Comparison of ENCODE assay signal across 8 mouse cellular contexts in genomic region chr12:9574244-9574871, GRCm38 (mm10). TPM values are rescaled to one million over a fixed set of nuclear protein-coding genes. Genes with fewer than 3 reads are reported as not detected.
DNase-seq lines count a peak whose midpoint lies in the region; ATAC-seq and TF ChIP-seq lines count a peak whose summit lies in the region.

No protein-coding gene starts in this region.

- H3K9ac ChIP-seq in embryonic facial prominence, embryonic 14.5 days (ENCODE audit: low read depth, low read length) = peak overlapping the region; percentile 89
- H3K9ac ChIP-seq in heart, embryonic 15.5 days = peak overlapping the region; percentile 49
- peak overlapping the region; percentile 20; the same call in 1 of the 2 replicates for H3K9ac ChIP-seq in kidney, postnatal 0 days (ENCODE audit: low read depth, low read length)

- H3K4me1 ChIP-seq in embryonic facial prominence, embryonic 14.5 days (ENCODE audit: control insufficient read depth, insufficient read depth, low read length) = peaks cover 5% of the 10 kb centered on the region; the same call in 1 of the 2 replicates
- H3K4me1 ChIP-seq in heart, embryonic 15.5 days (replicated peaks) = peaks cover 20% of the 10 kb centered on the region
- peaks cover 3% of the 10 kb centered on the region; the same call in 1 of the 2 replicates for H3K4me1 ChIP-seq in kidney, postnatal 0 days (replicated peaks; ENCODE audit: insufficient read depth, low read length)

- H3K36me3 ChIP-seq in embryonic facial prominence, embryonic 14.5 days (ENCODE audit: control insufficient read depth, insufficient read depth, low read length) = no peaks in the 10 kb centered on the region
- H3K36me3 ChIP-seq in heart, embryonic 15.5 days = no peaks in the 10 kb centered on the region
- H3K36me3 ChIP-seq in kidney, postnatal 0 days (ENCODE audit: insufficient read depth, low read length) = no peaks in the 10 kb centered on the region

- peak overlapping the region; percentile 66 for H3K4me2 ChIP-seq in embryonic facial prominence, embryonic 14.5 days (ENCODE audit: low read depth, low read length)
- H3K4me2 ChIP-seq in heart, embryonic 15.5 days = peak overlapping the region; percentile 67
- peak overlapping the region; percentile 62 for H3K4me2 ChIP-seq in kidney, postnatal 0 days (ENCODE audit: low read length)

- peaks cover 76% of the 10 kb centered on the region for H3K27me3 ChIP-seq in embryonic facial prominence, embryonic 14.5 days (replicated peaks; ENCODE audit: control insufficient read depth, insufficient read depth, low read length)
- peaks cover 78% of the 10 kb centered on the region for H3K27me3 ChIP-seq in heart, embryonic 15.5 days
- H3K27me3 ChIP-seq in kidney, postnatal 0 days (ENCODE audit: insufficient read depth, low read length) = peaks cover 62% of the 10 kb centered on the region

- TF ChIP-seq CTCF in kidney, postnatal 0 days (IDR thresholded peaks at IDR 0.05; ENCODE audit: low read depth) = peak; percentile 26; the same call in 1 of the 2 replicates

- peak; percentile 96 for DNase-seq in NIH3T3 (ENCODE audit: low read depth)
- DNase-seq in embryonic facial prominence, embryonic 14.5 days (ENCODE audit: low spot score) = peak; percentile 91
- DNase-seq in kidney, postnatal 0 days (ENCODE audit: low spot score) = peak; percentile 70
- DNase-seq in lung, postnatal 4 days = peak; percentile 49 to 68
- DNase-seq in yolk sac, embryonic 10.5 days (ENCODE audit: low spot score) = peak; percentile 49
- DNase-seq in frontal cortex, postnatal 14 days (ENCODE audit: low spot score in 2 of 2) = no peak
- DNase-seq in cerebellum, adult 9-10 months = no peak

- peak overlapping the region; percentile 66 for H3K4me3 ChIP-seq in embryonic facial prominence, embryonic 14.5 days (ENCODE audit: low read depth, low read length)
- peak overlapping the region; percentile 51 for H3K4me3 ChIP-seq in heart, embryonic 15.5 days
- peak overlapping the region; percentile 39 for H3K4me3 ChIP-seq in kidney, postnatal 0 days (replicated peaks; ENCODE audit: low read depth, low read length)

- WGBS in embryonic facial prominence, embryonic 14.5 days = under 1% methylated on average over 29 of the region's 38 CpGs
- WGBS in heart, embryonic 15.5 days = under 1% methylated on average over 38 of the region's 38 CpGs
- WGBS in kidney, postnatal 0 days = 0% methylated on average over 36 of the region's 38 CpGs

- peak overlapping the region; percentile 92 for H3K27ac ChIP-seq in embryonic facial prominence, embryonic 14.5 days (replicated peaks; ENCODE audit: low read depth, low read length)
- H3K27ac ChIP-seq in heart, embryonic 15.5 days = peak overlapping the region; percentile 12; the same call in 1 of the 2 replicates
- no peak overlapping the region for H3K27ac ChIP-seq in kidney, postnatal 0 days

- ATAC-seq in embryonic facial prominence, embryonic 14.5 days (ENCODE audit: low read depth) = peak; percentile 77
- ATAC-seq in heart, embryonic 15.5 days (replicated peaks; ENCODE audit: insufficient number of reproducible peaks, insufficient read depth, low FRiP score, low read depth) = peak; percentile 53; the same call in 1 of the 2 replicates
- peak; percentile 70 for ATAC-seq in kidney, postnatal 0 days (replicated peaks; ENCODE audit: low FRiP score, low read depth)

- no peaks in the 10 kb centered on the region for H3K9me3 ChIP-seq in embryonic facial prominence, embryonic 14.5 days (ENCODE audit: control insufficient read depth, low read length)
- no peaks in the 10 kb centered on the region for H3K9me3 ChIP-seq in heart, embryonic 15.5 days (replicated peaks)
- no peaks in the 10 kb centered on the region for H3K9me3 ChIP-seq in kidney, postnatal 0 days (replicated peaks; ENCODE audit: low read length)

RNA-seq across cellular contexts. Expression of gene Osr1, which starts 4.4 kb away (rescaled TPM):
- polyA plus RNA-seq in embryonic facial prominence, embryonic 14.5 days (2014; fragmentation: Nextera tagmentation; extraction: Ambion mirVana) = 66.1 and 88.3 TPM in 2 replicates
- polyA plus RNA-seq in heart, embryonic 15.5 days (2015; fragmentation: Nextera tagmentation; extraction: Ambion mirVana) = 16.6 and 25.5 TPM in 2 replicates
- 8.9 and 12.1 TPM in 2 replicates for polyA plus RNA-seq in kidney, postnatal 0 days (2015; fragmentation: Nextera tagmentation; extraction: Ambion mirVana)

Comparison
In these comparisons a context has a peak if more than half of its experiments do, and no peak if none do; other contexts are left out.
1. DNase-seq: peak in NIH3T3 (single experiment), embryonic facial prominence, embryonic 14.5 days (single experiment), kidney, postnatal 0 days (single experiment), lung, postnatal 4 days (2 of 2) and yolk sac, embryonic 10.5 days (single experiment); none in frontal cortex, postnatal 14 days (0 of 2) and cerebellum, adult 9-10 months (single experiment).
2. H3K9ac ChIP-seq: peak in every context shown above with its lines; median percentile 89 in embryonic facial prominence, embryonic 14.5 days; 49 in heart, embryonic 15.5 days; 20 in kidney, postnatal 0 days.
3. Peak in every context shown above with its lines, with median percentiles within 50 percentile points of each other: ATAC-seq, H3K4me2 ChIP-seq and H3K4me3 ChIP-seq.